Mouse (Mus musculus) hindbrain, embryonic 13.5 days (tissue): Measurements from ENCODE around the gene Smim27. TPM values are rescaled to one million over a fixed set of nuclear protein-coding genes. Genes with fewer than 3 reads are reported as not detected.
"Not testable (repeated sequence)": the region's sequence is repeated elsewhere in the genome, so short reads cannot be mapped to it uniquely, and the experiment has no call there.

Experiments
- ATAC-seq: fragments of 200-750 bp; cut with Nextera tagmentation; 2 replicates; pipeline ENCODE4 v1.8.0; 2017; ENCODE audit warnings: moderate TSS enrichment; ENCODE audit not compliant: low FRiP score
- H3K27ac ChIP-seq: fragments of 300-500 bp; sonication (generic); 2 replicates; pipeline ENCODE4 v1.5.1; 2015; ENCODE audit warnings: inconsistent platforms, mild to moderate bottlenecking, moderate library complexity
- H3K27me3 ChIP-seq: fragments of 300-500 bp; sonication (generic); 2 replicates; pipeline ENCODE4 v1.6.1; 2015; ENCODE audit warnings: mild to moderate bottlenecking, inconsistent platforms
- H3K36me3 ChIP-seq: fragments of 300-500 bp; sonication (generic); 2 replicates; pipeline ENCODE4 v1.6.1; 2015; ENCODE audit warnings: mild to moderate bottlenecking, inconsistent platforms
- H3K4me1 ChIP-seq: fragments of 300-500 bp; sonication (generic); replicated peaks from 2 replicates; pipeline ENCODE4 v1.6.1; 2015; ENCODE audit warnings: inconsistent platforms
- H3K4me2 ChIP-seq: fragments of 300-500 bp; sonication (generic); 2 replicates; pipeline ENCODE4 v1.6.1; 2015; ENCODE audit warnings: inconsistent platforms, mild to moderate bottlenecking, moderate library complexity
- H3K4me3 ChIP-seq: fragments of 300-500 bp; sonication (generic); 2 replicates; pipeline ENCODE4 v1.5.1; 2015; ENCODE audit warnings: mild to moderate bottlenecking, inconsistent platforms
- H3K9ac ChIP-seq: fragments of 300-500 bp; sonication (generic); 2 replicates; pipeline ENCODE4 v1.6.1; 2015; ENCODE audit warnings: mild to moderate bottlenecking, inconsistent platforms
- H3K9me3 ChIP-seq: fragments of 300-500 bp; sonication (generic); 2 replicates; pipeline ENCODE4 v1.6.1; 2016; ENCODE audit warnings: inconsistent platforms
- WGBS: fragments of 180-500 bp; shearing (Covaris S2); methylation state at CpG from one replicate; pipeline ENCODE4 v1.1.7; 2015; 5-methylcytosine and 5-hydroxymethylcytosine counted together
- polyA plus RNA-seq: library from polyadenylated mRNA; unstranded; fragments of >200 nt; fragmentation: Nextera tagmentation; extraction: Ambion mirVana; gene quantifications from 2 replicates; pipeline ENCODE4 v1.2.1, GENCODE M21; 2015

Smim27 gene
- polyA plus RNA-seq, 1 experiment from 2014 or later, result 17.2 TPM

DNA sequence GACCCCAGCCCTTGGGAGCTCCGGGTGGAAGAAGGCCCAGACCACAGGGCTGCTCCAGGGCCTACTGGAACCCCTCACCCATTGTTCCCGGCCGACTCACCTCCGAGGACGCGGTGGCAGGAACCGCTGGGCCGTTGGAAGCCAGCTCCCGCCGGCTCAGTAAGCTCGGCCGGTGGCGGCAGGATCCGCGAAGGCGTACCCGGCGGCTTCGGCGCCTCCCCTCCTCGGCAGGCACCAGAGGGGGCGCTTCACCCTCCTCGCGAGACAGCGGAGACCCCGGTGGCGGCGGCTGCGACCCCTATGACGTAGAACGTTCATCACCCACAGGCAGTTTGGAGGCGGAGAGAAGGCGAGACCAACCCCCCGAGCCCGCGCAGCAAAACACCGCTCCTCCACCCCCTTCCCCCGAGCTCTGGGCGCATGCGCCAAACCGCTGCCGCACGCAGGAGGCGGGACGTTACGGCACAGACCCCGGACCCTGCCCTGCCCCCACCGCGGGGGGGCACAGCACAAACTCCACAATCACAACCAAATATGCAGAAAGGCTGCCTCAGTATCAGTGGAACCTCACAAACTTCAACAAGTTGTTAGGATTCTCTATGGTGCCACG is 1.1 kb upstream of the Smim27 start:
- Histone ChIP-seq H3K27ac (peak overlapping the region; percentile 97), H3K4me2 (peak overlapping the region; percentile 88), H3K4me3 (peak overlapping the region; percentile 76), H3K36me3 (peaks cover 13% of the 10 kb centered on the region), H3K9ac (peak overlapping the region; percentile 89), H3K27me3 (no peaks in the 10 kb centered on the region), H3K9me3 (no peaks in the 10 kb centered on the region), H3K4me1 (peaks cover 36% of the 10 kb centered on the region)
- peak; percentile 84 for ATAC-seq
- WGBS, result under 1% methylated on average over 41 of the region's 50 CpGs

DNA sequence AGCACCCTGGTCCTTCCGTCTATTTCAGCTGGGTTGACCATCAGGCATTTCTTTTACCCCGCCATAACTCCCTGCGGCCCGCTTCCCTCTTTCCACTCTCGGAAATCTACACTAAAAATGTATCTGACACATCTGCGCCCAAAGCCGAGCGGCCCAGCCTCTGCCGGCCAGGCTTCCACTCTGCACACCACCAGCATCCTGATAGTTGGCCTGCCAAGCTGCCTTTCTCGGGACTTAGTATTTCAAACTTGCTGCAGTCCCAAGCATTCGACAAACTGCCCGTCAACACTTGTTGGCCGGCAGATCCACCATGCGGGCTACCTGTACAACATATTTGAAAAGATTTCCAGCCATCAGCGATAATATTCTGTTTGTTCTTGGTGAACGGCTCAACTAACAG is 544 bp upstream of the Smim27 start:
- H3K4me1 ChIP-seq, result peaks cover 36% of the 10 kb centered on the region
- ATAC-seq, result peak; percentile 6
- peak overlapping the region; percentile 76 for H3K4me3 ChIP-seq
- under 1% methylated on average over 16 of the region's 16 CpGs for WGBS
- H3K27me3 ChIP-seq, result no peaks in the 10 kb centered on the region
- H3K36me3 ChIP-seq, result peaks cover 13% of the 10 kb centered on the region
- peak overlapping the region; percentile 88 for H3K4me2 ChIP-seq
- H3K9ac ChIP-seq, result peak overlapping the region; percentile 89
- peak overlapping the region; percentile 97 for H3K27ac ChIP-seq
- H3K9me3 ChIP-seq, result no peaks in the 10 kb centered on the region

DNA sequence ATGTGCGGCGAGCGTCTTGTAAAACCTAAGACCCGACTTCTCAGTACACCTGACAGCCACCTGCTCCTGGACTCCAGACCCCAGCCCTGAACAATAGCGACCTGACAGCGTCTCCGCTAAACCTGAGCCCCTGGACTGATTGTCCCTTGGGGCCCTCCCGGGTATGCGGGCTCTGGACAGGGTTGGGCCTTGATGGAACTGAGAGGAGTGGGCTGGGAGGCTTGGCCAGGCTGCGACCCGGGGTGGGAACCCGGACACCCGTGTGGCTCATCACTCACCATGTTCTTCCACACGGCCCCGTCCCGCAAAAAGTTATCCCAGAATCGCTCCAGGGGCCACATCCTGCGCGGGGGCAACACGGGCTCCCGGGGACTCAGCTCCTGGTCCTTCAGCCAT is 9.5 kb downstream of the Smim27 start:
- Histone ChIP-seq H3K9ac (peak overlapping the region; percentile 92), H3K4me2 (peak overlapping the region; percentile 97), H3K9me3 (no peaks in the 10 kb centered on the region), H3K4me1 (peaks cover 13% of the 10 kb centered on the region), H3K27me3 (no peaks in the 10 kb centered on the region), H3K4me3 (peak overlapping the region; percentile 93), H3K36me3 (peaks cover 19% of the 10 kb centered on the region), H3K27ac (peak overlapping the region; percentile 61; the same call in 1 of the 2 replicates)
- under 1% methylated on average over 21 of the region's 21 CpGs for WGBS
- ATAC-seq, result peak; percentile 73

DNA sequence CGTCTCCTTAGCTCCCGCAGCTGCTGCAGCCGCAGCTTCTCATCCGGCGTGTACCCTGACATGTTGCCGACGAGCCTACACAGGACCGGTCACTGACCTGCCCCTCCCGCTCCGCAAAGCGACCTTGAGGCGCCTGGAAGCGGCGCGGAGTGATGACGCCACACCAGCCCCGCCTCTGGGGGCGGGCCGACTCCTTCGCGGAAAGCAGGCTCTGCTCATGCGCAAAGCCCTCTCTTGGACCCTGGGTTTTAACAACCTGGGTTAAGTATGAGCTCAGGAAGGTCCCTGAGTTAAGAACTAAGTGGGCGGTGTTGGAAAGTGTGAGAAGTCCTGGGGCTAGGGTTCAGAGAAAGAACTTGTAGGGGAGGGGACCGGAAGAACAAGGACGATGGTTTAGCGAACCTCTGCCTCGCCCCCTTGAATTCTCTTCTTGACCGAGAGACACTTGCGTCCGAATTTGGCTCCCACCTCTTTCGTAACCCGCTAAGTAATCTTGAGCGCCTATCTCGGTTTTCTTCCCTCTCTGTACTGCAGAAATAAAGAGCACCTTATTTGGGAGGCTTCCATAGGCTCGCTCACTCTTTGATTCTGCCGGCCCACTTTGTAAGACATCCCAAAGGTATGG is 10.0 kb downstream of the Smim27 start, which contains the start of gene Ndufb6:
Gene Ndufb6, minus strand, starts transcription at position 146 of the 625 bp plus-strand sequence.
- H3K9me3 ChIP-seq, result no peaks in the 10 kb centered on the region
- no peaks in the 10 kb centered on the region for H3K27me3 ChIP-seq
- H3K4me3 ChIP-seq, result peak within 1 kb of the TSS; percentile 93
- H3K9ac ChIP-seq, result peak within 1 kb of the TSS; percentile 92
- peak; percentile 94 for ATAC-seq
- peaks cover 19% of the 10 kb centered on the region for H3K36me3 ChIP-seq
- WGBS, result under 1% methylated on average over 36 of the region's 36 CpGs
- H3K4me1 ChIP-seq, result peaks cover 13% of the 10 kb centered on the region
- H3K4me2 ChIP-seq, result peak within 1 kb of the TSS; percentile 97
- H3K27ac ChIP-seq, result peak within 1 kb of the TSS; percentile 78

DNA sequence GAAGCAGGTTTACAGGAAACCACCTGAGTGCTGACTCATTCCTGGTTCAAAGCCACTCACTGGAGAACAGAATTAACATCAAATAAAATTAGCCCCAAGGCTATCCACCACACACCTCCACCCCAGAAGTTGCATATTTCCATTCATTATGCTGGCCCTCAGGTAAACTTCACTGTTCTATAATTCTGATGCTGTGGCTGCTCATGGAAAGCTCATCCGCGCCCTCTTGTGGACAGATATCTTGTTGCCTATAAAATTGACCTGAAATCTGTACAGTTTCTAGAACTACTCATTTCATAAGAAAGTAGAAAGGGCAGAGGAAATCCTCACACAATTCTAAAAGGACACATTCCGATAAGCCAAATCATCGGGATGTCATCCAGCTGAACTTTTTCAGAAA is 16.2 kb downstream of the Smim27 start:
- ATAC-seq, result 0 out of 2 replicates have a peak, but pooled peaks have one; percentile 24
- no peak overlapping the region for H3K9ac ChIP-seq
- 22% methylated on average over 4 of the region's 4 CpGs for WGBS

DNA sequence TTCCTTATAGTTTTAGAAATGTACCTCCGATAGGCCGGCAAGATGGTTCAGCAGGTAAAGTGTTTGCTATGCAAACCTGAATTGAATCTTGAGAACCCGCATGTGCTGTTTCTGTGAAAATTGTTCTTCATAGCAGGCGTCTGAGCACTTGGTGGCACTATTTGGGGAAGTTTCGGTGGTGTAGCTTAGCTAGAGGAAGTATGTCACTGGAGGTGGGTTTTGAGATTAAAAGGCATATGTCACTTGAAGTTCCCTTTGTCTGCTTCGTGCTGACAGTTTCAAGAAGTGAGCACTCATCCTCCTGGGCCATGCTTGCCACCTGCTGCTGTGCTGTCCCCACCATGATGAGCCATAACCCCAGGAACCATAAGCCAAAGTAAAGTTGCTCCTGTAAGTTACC is 18.0 kb downstream of the Smim27 start:
- H3K9ac ChIP-seq, result no peak overlapping the region
- peaks cover 4% of the 10 kb centered on the region; the same call in 1 of the 2 replicates for H3K9me3 ChIP-seq
- H3K4me1 ChIP-seq, result no peaks in the 10 kb centered on the region
- ATAC-seq, result no peak
- no peak overlapping the region for H3K4me3 ChIP-seq
- no peak overlapping the region for H3K27ac ChIP-seq
- H3K27me3 ChIP-seq, result no peaks in the 10 kb centered on the region
- 83% methylated on average over 6 of the region's 6 CpGs for WGBS
- no peaks in the 10 kb centered on the region for H3K36me3 ChIP-seq
- no peak overlapping the region for H3K4me2 ChIP-seq

More for the DNA sequence above, 16.2 kb downstream of the Smim27 start:
- Histone ChIP-seq H3K27me3 (no peaks in the 10 kb centered on the region), H3K36me3 (no peaks in the 10 kb centered on the region), H3K4me2 (no peak overlapping the region), H3K4me3 (no peak overlapping the region), H3K9me3 (peaks cover 2% of the 10 kb centered on the region; the same call in 1 of the 2 replicates), H3K4me1 (no peaks in the 10 kb centered on the region), H3K27ac (no peak overlapping the region)

DNA sequence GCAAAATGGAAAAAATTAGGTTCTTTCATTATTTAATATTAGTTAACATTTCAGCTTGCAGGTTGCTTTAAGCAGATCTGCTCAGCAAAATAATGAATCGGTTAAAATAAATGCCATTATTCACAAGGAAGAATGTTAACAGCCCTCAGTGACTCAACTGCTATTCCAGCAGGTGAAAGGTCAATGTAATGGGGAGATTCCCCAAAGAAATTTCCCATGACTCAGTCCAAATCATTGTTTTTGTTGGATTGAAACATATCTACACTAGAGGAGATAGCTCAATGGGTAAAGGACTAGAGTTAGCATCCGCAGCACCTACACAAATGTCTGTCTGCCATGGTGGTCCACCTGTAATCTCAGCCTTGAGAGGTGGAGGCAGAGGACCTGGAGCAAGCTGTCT is 19.7 kb downstream of the Smim27 start:
- no peak overlapping the region for H3K27ac ChIP-seq
- no peak overlapping the region for H3K9ac ChIP-seq
- ATAC-seq, result no peak
- no peaks in the 10 kb centered on the region for H3K36me3 ChIP-seq
- WGBS, result 88% methylated on average over 2 of the region's 2 CpGs
- no peaks in the 10 kb centered on the region for H3K27me3 ChIP-seq
- H3K4me3 ChIP-seq, result no peak overlapping the region
- no peak overlapping the region for H3K4me2 ChIP-seq
- H3K9me3 ChIP-seq, result peaks cover 4% of the 10 kb centered on the region; the same call in 1 of the 2 replicates
- no peaks in the 10 kb centered on the region for H3K4me1 ChIP-seq

DNA sequence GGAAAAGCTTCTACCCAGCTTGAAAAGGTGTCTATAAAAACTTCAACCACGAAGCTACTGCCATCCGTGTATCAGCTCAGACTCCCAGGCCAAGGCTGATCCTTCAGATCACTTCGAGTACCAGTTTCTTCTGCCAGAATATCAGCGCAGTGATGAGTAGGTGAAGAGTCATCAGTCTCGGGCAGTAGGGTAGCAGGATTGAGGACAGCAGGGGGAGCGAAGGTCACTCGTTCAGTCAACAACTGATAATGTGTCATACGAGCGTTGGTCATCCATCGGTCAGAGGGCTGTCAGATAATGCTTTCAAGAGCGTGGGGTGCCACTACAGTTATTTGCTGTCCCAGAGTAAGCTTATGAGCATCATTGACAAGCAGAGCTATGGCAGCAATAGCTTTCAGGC is 22.1 kb downstream of the Smim27 start:
- not testable (repeated sequence) for H3K36me3 ChIP-seq, H3K9ac ChIP-seq, ATAC-seq, H3K4me3 ChIP-seq, H3K4me2 ChIP-seq, H3K27ac ChIP-seq, H3K27me3 ChIP-seq, H3K9me3 ChIP-seq, H3K4me1 ChIP-seq
- WGBS, result 92% methylated on average over 11 of the region's 11 CpGs

DNA sequence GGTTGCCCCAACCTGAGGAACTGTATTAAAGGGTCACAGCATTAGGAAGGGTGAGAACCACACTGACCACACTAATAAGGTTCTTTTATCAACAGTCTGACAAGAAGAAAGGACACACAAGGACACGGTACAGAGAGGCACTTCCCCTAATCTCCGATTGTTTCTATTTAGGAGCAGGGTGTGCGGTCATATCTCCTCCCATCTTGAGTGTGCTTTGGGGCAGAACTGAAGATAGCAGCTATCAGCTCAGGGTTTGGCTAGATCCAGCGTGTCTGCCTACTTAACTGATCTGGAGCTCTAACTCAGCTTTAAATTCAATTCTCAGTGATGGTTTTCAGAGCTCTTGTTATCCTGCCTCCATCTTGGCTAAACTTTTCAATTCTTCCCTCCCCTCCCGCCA is 29.8 kb downstream of the Smim27 start:
- 78% methylated on average over 5 of the region's 5 CpGs for WGBS
- Histone ChIP-seq H3K4me3 (no peak overlapping the region), H3K27me3 (0 out of 2 replicates have a peak, but pooled peaks cover 6% of the 10 kb centered on the region), H3K9me3 (no peaks in the 10 kb centered on the region), H3K27ac (no peak overlapping the region), H3K4me2 (no peak overlapping the region), H3K9ac (no peak overlapping the region), H3K36me3 (no peaks in the 10 kb centered on the region), H3K4me1 (no peaks in the 10 kb centered on the region)
- no peak for ATAC-seq

DNA sequence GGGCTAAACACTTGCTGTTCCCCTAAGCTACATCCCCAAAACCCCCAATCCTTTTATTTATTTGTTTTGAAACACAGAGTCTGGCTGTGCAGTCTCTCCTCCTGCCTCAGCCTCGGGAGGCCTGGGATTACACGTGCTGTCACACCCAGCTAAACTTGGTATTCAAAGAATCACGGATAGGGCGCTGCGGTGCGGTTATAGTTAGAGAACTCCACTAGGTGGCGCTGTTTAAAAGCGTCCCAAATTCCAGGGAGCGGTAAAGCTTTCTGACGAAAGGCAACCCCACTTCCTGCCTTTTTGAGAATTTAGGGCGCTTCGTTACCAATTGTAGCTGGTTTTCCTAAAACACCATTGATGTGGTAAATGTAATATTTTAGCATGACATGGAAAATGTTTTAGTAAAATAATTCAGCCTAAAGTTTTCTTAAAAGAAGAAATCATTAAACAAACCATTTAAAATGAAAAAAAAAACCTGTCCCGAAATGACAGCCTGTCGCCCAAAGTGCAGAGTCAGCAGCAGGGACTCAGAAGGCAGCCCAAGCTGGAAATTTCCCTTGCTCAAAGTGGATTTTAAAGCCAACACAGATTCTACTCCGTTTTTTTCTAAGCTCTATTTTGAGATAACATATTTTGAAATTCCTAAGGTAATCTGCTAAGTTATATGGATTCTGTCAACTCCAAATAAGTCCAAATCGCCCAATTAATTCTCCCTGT is 31.9 kb downstream of the Smim27 start:
- Histone ChIP-seq H3K4me2 (peak overlapping the region; percentile 36), H3K4me1 (no peaks in the 10 kb centered on the region), H3K9ac (no peak overlapping the region), H3K36me3 (no peaks in the 10 kb centered on the region), H3K9me3 (no peaks in the 10 kb centered on the region), H3K27ac (no peak overlapping the region), H3K4me3 (no peak overlapping the region), H3K27me3 (0 out of 2 replicates have a peak, but pooled peaks cover 6% of the 10 kb centered on the region)
- 14% methylated on average over 16 of the region's 16 CpGs for WGBS
- ATAC-seq, result peak; percentile 81

DNA sequence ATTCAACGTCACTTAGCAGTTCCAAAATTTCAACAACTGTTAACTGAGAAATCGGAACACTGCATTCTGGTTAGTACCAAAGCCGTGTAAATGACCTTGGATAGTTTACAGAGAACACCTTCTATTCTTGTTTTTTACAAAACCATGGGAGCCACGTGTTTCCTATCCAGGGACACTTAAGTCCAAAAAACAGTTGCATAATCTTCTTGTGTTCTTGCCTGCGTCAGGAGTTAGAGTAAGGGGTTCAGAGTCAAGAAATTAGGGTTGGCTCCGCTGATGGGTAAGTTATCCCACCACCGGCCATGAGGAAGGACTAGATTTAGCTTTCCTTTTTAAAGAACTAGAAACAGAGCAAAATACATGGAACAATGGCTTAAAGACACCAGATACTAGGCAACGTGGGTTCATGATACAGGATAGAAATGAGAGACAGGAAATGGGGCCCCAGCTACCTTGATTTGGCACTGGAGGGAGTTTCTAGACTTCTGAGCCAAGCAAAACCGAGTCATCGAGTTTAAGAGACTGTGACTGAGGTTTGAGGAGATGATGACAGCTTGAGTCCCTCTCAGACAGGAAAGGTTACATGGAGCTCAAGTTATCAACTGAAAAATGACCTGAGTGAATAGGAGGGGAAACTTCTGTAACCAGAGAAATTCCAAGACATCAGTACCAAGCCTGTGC is 33.2 kb downstream of the Smim27 start:
- Histone ChIP-seq H3K9me3 (no peaks in the 10 kb centered on the region), H3K27me3 (0 out of 2 replicates have a peak, but pooled peaks cover 6% of the 10 kb centered on the region), H3K4me2 (no peak overlapping the region), H3K9ac (no peak overlapping the region), H3K27ac (no peak overlapping the region), H3K4me1 (no peaks in the 10 kb centered on the region), H3K4me3 (no peak overlapping the region), H3K36me3 (no peaks in the 10 kb centered on the region)
- ATAC-seq, result no peak
- WGBS, result 87% methylated on average over 10 of the region's 10 CpGs

DNA sequence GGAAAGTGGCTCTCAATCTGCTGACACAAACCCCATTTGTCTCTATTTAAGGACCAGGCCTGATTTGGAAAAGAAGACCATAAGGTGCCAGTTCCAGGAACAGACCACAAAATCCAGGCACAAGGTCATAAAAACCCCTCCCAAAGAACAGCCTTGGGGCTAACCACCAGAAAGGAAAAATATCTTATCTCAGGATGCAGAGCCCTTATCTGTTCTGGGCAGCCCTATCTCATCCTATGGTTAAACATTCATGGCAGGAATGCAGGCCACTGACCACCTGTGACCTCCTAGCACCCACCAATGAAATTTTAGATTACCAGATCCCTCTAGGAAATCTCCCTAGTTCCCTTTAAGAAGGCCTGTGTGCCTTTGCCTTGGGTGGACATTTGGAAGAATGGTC is 40.3 kb downstream of the Smim27 start:
- ATAC-seq, result no peak
- H3K4me2 ChIP-seq, result no peak overlapping the region
- no peak overlapping the region for H3K27ac ChIP-seq
- H3K4me1 ChIP-seq, result peaks cover 5% of the 10 kb centered on the region; the same call in 1 of the 2 replicates
- H3K27me3 ChIP-seq, result no peaks in the 10 kb centered on the region
- H3K4me3 ChIP-seq, result no peak overlapping the region
- no peaks in the 10 kb centered on the region for H3K9me3 ChIP-seq
- no peaks in the 10 kb centered on the region for H3K36me3 ChIP-seq
- H3K9ac ChIP-seq, result no peak overlapping the region
